Mouse (Mus musculus): ENCODE results near the gene Gabrg2. TPM values are rescaled to one million over a fixed set of nuclear protein-coding genes. Genes with fewer than 3 reads are reported as not detected.

Gene Gabrg2
- polyA plus RNA-seq (2012; rRNA removed) = 51.4 and 51.5 TPM in 2 replicates

DNA sequence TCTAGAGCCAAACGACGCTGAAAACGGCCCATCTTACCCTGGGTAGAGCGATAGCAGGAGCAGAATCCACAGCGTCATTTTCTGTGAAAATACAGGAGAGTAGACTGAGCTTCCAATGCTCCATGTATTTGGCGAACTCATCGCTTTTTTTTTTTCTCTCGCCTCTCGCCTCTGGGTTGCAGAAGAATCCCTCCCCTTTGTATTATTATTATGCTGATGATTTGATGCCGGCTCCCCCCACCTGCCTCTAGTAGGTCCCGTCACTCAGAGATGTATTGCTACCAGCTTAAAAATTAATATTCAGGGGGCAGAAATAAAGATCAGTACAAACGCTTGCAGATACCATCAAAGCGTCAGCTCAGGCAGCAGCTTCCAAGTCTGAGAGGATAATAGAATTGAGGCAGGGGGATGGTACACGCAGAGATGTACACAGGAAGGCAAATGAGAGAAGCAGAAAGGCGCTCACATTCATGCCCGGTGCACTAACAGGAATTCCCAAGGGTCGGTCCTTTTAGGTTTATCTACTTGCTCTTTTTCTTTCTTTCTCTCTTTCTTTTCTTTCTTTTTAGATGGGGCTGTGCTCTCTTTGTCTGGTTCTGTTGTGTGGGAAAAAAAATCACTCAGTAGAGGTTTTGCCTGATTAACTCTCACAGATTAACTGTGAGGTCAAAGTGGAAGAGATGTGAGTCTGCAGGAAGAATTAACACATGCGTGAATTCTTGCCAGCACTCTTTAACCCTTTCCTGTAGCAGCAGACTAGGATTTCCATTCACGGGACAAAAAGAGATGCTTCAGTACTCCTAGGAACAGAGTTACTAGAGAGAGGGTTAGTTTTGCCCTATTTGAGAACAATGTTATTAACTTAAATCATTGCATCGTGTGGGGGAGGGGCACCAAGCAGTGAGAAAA lies at the start of gene Gabrg2:
TSS of gene Gabrg2 (minus strand) at position 668 of the 909 bp plus-strand sequence.

Other genes starting within 250 kb of the Gabrg2 start
- gene Gabra1, start 182.1 kb upstream of the Gabrg2 start, polyA plus RNA-seq (2012; rRNA removed) = 7.6 and 8.7 TPM in 2 replicates

Data from central nervous system, embryonic 14 days (tissue).